Mouse (Mus musculus) spleen, postnatal 4 days (tissue): ENCODE data around the gene Vmn1r50.
"Not testable (repeated sequence)": the region's sequence is repeated elsewhere in the genome, so short reads cannot be mapped to it uniquely, and the experiment has no call there.

ENCODE experiments used
- DNase-seq, 2 experiments: peaks; one replicate each; pipeline ENCODE4 v3.0.0; 2022; ENCODE audit warnings: low spot score in 2 of 2

Gene Vmn1r50

DNA sequence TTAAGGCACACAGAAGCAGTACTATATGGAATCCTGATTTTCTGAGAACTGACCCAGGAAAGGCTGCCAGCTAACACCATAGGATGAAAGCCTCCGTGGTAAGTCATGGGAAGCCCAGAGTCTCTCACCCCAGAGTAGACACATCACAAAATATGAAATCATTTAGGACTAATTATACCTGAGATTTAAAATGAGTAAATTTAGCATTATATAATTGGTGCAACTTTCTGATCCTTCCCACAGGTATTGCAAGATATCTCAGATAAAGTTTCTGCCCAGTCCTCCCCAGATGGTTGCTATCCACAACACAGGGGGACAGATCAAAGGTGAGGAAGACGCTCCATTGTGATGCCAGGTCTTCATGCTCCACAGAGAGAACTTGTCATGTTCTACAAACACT, at the start of gene Vmn1r50:
TSS of gene Vmn1r50 (plus strand) at position 301 of the 400 bp plus-strand sequence.
- DNase-seq, result no peak

GRCm38 (mm10) chr6:90078406-90078805, 22.8 kb upstream of the Vmn1r50 start, which contains the start of gene Vmn1r49:
Gene Vmn1r49, minus strand, starts transcription at chr6:90078506.
- DNase-seq, result peak in 1 of 2 experiments; percentile 42

- DNase-seq, result no peak
Measured at GRCm38 (mm10) chr6:90100566-90100965, 664 bp upstream of the Vmn1r50 start.

GRCm38 (mm10) chr6:90122296-90122695, 21.1 kb downstream of the Vmn1r50 start, which contains the start of gene Vmn1r51:
Gene Vmn1r51, plus strand, starts transcription at chr6:90122596.
- DNase-seq, result not testable (repeated sequence)
